Mouse (Mus musculus): ENCODE data around the gene 1700029P11Rik.

1700029P11Rik gene

GRCm38 (mm10) chr15:81980321-81980720 is at the start of gene 1700029P11Rik:
Gene 1700029P11Rik, plus strand, starts transcription at chr15:81980540.
- no peak for DNase-seq (ENCODE audit: low read depth, low spot score)

GRCm38 (mm10) chr15:81932951-81933470 is 47.3 kb upstream of the 1700029P11Rik start:
- DNase-seq (ENCODE audit: low read depth, low spot score): peak; percentile 89

GRCm38 (mm10) chr15:81933986-81934385 is 46.4 kb upstream of the 1700029P11Rik start:
- DNase-seq (ENCODE audit: low read depth, low spot score): no peak

- no peak for DNase-seq (ENCODE audit: low read depth, low spot score)
Observed at GRCm38 (mm10) chr15:81935869-81936637, 44.3 kb upstream of the 1700029P11Rik start.

- DNase-seq (ENCODE audit: low read depth, low spot score): peak; percentile 94
Observed at GRCm38 (mm10) chr15:81936679-81937078, 43.7 kb upstream of the 1700029P11Rik start, which contains the start of gene Csdc2. Gene Csdc2, plus strand, starts transcription at chr15:81936759.

- DNase-seq (ENCODE audit: low read depth, low spot score): peak; percentile 88
Observed at GRCm38 (mm10) chr15:81937098-81937972, 43.0 kb upstream of the 1700029P11Rik start.

GRCm38 (mm10) chr15:81938246-81938645 is 42.1 kb upstream of the 1700029P11Rik start:
- DNase-seq (ENCODE audit: low read depth, low spot score): peak; percentile 90

GRCm38 (mm10) chr15:81939157-81939715 is 41.1 kb upstream of the 1700029P11Rik start:
- DNase-seq (ENCODE audit: low read depth, low spot score): peak; percentile 90

- no peak for DNase-seq (ENCODE audit: low read depth, low spot score)
Observed at GRCm38 (mm10) chr15:81939774-81940173, 40.6 kb upstream of the 1700029P11Rik start.

- DNase-seq (ENCODE audit: low read depth, low spot score): peak; percentile 71
Observed at GRCm38 (mm10) chr15:81940219-81940618, 40.1 kb upstream of the 1700029P11Rik start.

- no peak for DNase-seq (ENCODE audit: low read depth, low spot score)
Observed at GRCm38 (mm10) chr15:81941010-81941409, 39.3 kb upstream of the 1700029P11Rik start.

GRCm38 (mm10) chr15:81943176-81943749 is 37.1 kb upstream of the 1700029P11Rik start:
- DNase-seq (ENCODE audit: low read depth, low spot score): no peak

GRCm38 (mm10) chr15:81949076-81949475 is 31.3 kb upstream of the 1700029P11Rik start:
- DNase-seq (ENCODE audit: low read depth, low spot score): no peak

GRCm38 (mm10) chr15:81949476-81950131 is 30.7 kb upstream of the 1700029P11Rik start:
- DNase-seq (ENCODE audit: low read depth, low spot score): no peak

GRCm38 (mm10) chr15:81950716-81951115 is 29.6 kb upstream of the 1700029P11Rik start:
- DNase-seq (ENCODE audit: low read depth, low spot score): no peak

GRCm38 (mm10) chr15:81951159-81951558 is 29.2 kb upstream of the 1700029P11Rik start:
- DNase-seq (ENCODE audit: low read depth, low spot score): no peak

- DNase-seq (ENCODE audit: low read depth, low spot score): no peak
Observed at GRCm38 (mm10) chr15:81952310-81952709, 28.0 kb upstream of the 1700029P11Rik start.

- DNase-seq (ENCODE audit: low read depth, low spot score): peak; percentile 80
Observed at GRCm38 (mm10) chr15:81954151-81954583, 26.2 kb upstream of the 1700029P11Rik start.

- no peak for DNase-seq (ENCODE audit: low read depth, low spot score)
Observed at GRCm38 (mm10) chr15:81954716-81955115, 25.6 kb upstream of the 1700029P11Rik start.

- DNase-seq (ENCODE audit: low read depth, low spot score): no peak
Observed at GRCm38 (mm10) chr15:81955414-81955813, 24.9 kb upstream of the 1700029P11Rik start.

GRCm38 (mm10) chr15:81956457-81956856 is 23.9 kb upstream of the 1700029P11Rik start:
- peak; percentile 78 for DNase-seq (ENCODE audit: low read depth, low spot score)

Measured in brain, adult 2 months (tissue).